Mouse (Mus musculus) intestine, postnatal 0 days (tissue): Measurements from ENCODE around the gene Msi2. TPM values are rescaled to one million over a fixed set of nuclear protein-coding genes. Genes with fewer than 3 reads are reported as not detected.

Experiments used
- ATAC-seq: fragments of 200-750 bp; cut with Nextera tagmentation; 2 replicates; pipeline ENCODE4 v1.8.0; 2017; ENCODE audit warnings: mild to moderate bottlenecking, moderate TSS enrichment, moderate library complexity
- H3K27ac ChIP-seq: fragments of 300-500 bp; sonication (generic); 2 replicates; pipeline ENCODE4 v1.5.1; 2014; ENCODE audit warnings: mild to moderate bottlenecking, low read depth, low read length, moderate library complexity
- H3K27me3 ChIP-seq: fragments of 300-500 bp; sonication (generic); replicated peaks from 2 replicates; pipeline ENCODE4 v1.6.1; 2014; ENCODE audit warnings: low read length, mixed read lengths; ENCODE audit not compliant: control insufficient read depth, insufficient read depth
- H3K36me3 ChIP-seq: fragments of 300-500 bp; sonication (generic); 2 replicates; pipeline ENCODE4 v1.6.1; 2014; ENCODE audit warnings: mild to moderate bottlenecking, moderate library complexity; ENCODE audit not compliant: control insufficient read depth, insufficient read depth
- H3K4me1 ChIP-seq: fragments of 300-500 bp; sonication (generic); replicated peaks from 2 replicates; pipeline ENCODE4 v1.6.1; 2014; ENCODE audit warnings: antibody characterized with exemption, low read length, mixed read lengths; ENCODE audit not compliant: control insufficient read depth, insufficient read depth
- H3K4me2 ChIP-seq: fragments of 300-500 bp; sonication (generic); replicated peaks from 2 replicates; pipeline ENCODE4 v1.6.1; 2014; ENCODE audit warnings: low read depth, mild to moderate bottlenecking, moderate library complexity
- H3K4me3 ChIP-seq: fragments of 300-500 bp; sonication (generic); 2 replicates; pipeline ENCODE4 v1.5.1; 2014; ENCODE audit warnings: low read depth, low read length
- H3K9ac ChIP-seq: fragments of 300-500 bp; sonication (generic); 2 replicates; pipeline ENCODE4 v1.6.1; 2014; ENCODE audit warnings: mild to moderate bottlenecking, low read depth, low read length
- H3K9me3 ChIP-seq: fragments of 300-500 bp; sonication (generic); 2 replicates; pipeline ENCODE4 v1.6.1; 2016; ENCODE audit warnings: mixed run types; ENCODE audit not compliant: control insufficient read depth
- CTCF ChIP-seq: sonication (generic); IDR thresholded peaks from 2 replicates; pipeline ENCODE4 v1.5.1; 2016; ENCODE audit warnings: low read depth, mild to moderate bottlenecking, control low read depth, antibody characterized with exemption, moderate library complexity
- WGBS: fragments of 180-500 bp; shearing (Covaris S2); extraction: QIAGEN DNeasy Blood & Tissue Kit; methylation state at CpG from one replicate; pipeline ENCODE4 v1.1.7; 2014; 5-methylcytosine and 5-hydroxymethylcytosine counted together
- polyA plus RNA-seq: library from polyadenylated mRNA; unstranded; fragments of >200 nt; fragmentation: Nextera tagmentation; extraction: Ambion mirVana; gene quantifications from 2 replicates; pipeline ENCODE4 v1.2.1, GENCODE M21; 2015

Msi2 gene
- polyA plus RNA-seq, 1 experiment from 2014 or later: 7.5 TPM

DNA sequence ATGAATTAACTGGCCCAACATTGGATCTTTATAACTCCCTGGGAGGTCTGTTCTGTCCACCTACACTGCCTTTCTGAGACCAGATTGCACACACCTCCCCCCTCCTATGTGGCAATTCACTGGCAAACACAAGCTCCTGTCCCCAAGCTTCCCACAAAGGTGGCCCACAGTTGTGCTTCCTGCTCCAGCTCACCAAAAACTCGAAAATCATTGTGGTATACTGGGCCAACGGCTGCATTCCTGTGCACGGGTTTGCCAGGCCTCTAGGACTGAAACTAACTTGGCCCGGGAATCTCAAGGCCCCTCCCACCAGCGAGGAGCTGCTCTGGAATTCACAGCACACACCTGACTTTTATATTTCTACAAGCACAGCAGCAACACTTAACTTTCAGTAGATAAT, 31.3 kb downstream of the Msi2 start:
- no peak for ATAC-seq
- no peak overlapping the region for H3K27ac ChIP-seq
- no peak for TF ChIP-seq CTCF

DNA sequence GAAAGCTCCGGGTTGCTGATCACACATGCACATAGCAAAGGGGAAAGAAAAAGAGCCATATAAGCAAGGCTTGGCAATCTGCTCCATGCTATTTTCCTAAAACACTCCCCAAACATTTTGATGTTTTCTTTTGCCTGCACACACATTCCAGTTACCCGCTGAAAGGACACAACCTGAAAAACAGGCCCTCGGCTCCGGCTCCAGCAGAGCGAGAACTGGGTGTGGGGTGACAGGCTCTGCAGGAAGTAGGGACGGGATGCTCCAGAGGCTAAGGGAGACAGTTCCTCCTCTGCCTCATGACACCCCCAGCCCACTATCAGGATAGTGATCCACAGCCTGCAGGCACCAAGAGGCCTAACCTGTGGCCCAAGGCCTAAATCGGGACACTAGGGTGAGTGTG, 32.3 kb downstream of the Msi2 start:
- Histone ChIP-seq H3K27ac (no peak overlapping the region; the same call in 1 of the 2 replicates), H3K36me3 (peaks cover 6% of the 10 kb centered on the region; the same call in 1 of the 2 replicates), H3K9me3 (no peaks in the 10 kb centered on the region), H3K9ac (no peak overlapping the region), H3K4me2 (no peak overlapping the region), H3K27me3 (no peaks in the 10 kb centered on the region), H3K4me1 (peaks cover 4% of the 10 kb centered on the region), H3K4me3 (no peak overlapping the region)
- WGBS: 76% methylated on average over 7 of the region's 7 CpGs
- no peak for ATAC-seq
- TF ChIP-seq CTCF: no peak

More for the DNA sequence above, 31.3 kb downstream of the Msi2 start:
- Histone ChIP-seq H3K4me1 (peaks cover 4% of the 10 kb centered on the region), H3K9ac (no peak overlapping the region), H3K36me3 (peaks cover 6% of the 10 kb centered on the region; the same call in 1 of the 2 replicates), H3K4me2 (no peak overlapping the region), H3K4me3 (no peak overlapping the region), H3K9me3 (no peaks in the 10 kb centered on the region), H3K27me3 (no peaks in the 10 kb centered on the region)
- WGBS: 31% methylated on average over 5 of the region's 5 CpGs

DNA sequence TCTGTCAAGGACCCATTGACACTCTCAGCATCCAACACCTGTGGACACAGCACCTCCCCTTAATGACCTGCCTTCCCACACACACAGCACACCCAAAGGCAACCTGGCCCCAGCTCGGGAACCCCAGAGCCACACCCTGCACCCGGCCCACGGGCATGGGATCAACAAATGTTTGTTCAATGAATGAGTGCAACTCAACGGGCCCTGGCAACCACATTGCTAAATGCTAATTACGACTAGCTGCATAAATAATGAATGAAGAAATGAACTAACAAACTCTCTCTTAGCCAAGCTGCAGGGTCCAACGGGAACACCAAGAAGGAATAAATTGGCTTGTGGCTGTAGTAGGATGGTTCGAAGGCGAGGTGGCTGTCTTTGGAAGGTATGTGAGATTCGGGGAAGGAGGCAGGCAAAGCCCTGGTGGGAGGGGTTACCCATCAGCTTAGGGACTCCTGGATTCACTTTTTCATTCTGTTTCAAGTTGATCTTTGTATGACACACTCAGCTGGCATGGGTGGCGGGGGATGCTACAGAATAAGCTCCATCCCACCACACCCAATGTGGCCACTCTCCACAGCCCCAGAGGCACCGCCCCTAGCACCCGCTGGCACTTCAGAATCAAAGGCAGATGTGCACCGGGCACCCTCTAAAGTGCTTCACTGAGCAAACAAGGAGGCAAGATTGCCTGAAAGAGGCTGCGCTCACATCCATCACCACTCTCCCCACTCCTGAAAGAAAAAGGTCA, 35.1 kb downstream of the Msi2 start:
- H3K9me3 ChIP-seq: no peaks in the 10 kb centered on the region
- peaks cover 4% of the 10 kb centered on the region for H3K4me1 ChIP-seq
- no peak overlapping the region for H3K4me2 ChIP-seq
- no peak for ATAC-seq
- peaks cover 6% of the 10 kb centered on the region; the same call in 1 of the 2 replicates for H3K36me3 ChIP-seq
- TF ChIP-seq CTCF: no peak
- H3K27ac ChIP-seq: no peak overlapping the region
- H3K4me3 ChIP-seq: no peak overlapping the region
- WGBS: 57% methylated on average over 14 of the region's 14 CpGs
- H3K27me3 ChIP-seq: no peaks in the 10 kb centered on the region
- no peak overlapping the region for H3K9ac ChIP-seq

DNA sequence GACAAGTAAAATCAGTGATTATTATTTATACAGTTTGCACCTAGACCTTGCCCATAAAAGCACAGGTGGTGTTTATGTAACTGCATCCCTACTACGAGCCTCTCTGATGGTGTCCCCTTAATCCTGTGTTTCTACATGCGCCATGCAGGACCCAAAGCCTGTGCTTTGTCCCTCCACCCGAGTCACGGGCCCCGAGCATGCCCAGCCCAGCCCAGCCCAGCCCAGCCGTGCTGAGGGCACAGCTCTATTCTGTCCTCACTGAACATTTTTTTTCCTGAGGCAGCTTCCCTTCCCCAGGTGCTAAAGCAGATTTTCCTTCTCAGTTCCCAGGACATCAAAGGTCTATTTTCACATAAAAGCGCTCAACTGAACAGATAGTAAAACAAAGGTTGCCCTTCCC, 41.0 kb downstream of the Msi2 start:
- no peak for ATAC-seq
- no peak overlapping the region for H3K27ac ChIP-seq

GRCm38 (mm10) chr11:88676597-88676996, 41.7 kb downstream of the Msi2 start:
- H3K27ac ChIP-seq: no peak overlapping the region
- ATAC-seq: no peak

More for the DNA sequence above, 41.0 kb downstream of the Msi2 start:
- WGBS: 55% methylated on average over 7 of the region's 7 CpGs
- no peak overlapping the region for H3K4me2 ChIP-seq
- no peak for TF ChIP-seq CTCF
- H3K4me1 ChIP-seq: no peaks in the 10 kb centered on the region
- no peaks in the 10 kb centered on the region for H3K9me3 ChIP-seq
- no peak overlapping the region for H3K4me3 ChIP-seq
- H3K9ac ChIP-seq: no peak overlapping the region
- 0 out of 2 replicates have a peak, but pooled peaks cover 5% of the 10 kb centered on the region for H3K36me3 ChIP-seq
- H3K27me3 ChIP-seq: no peaks in the 10 kb centered on the region

DNA sequence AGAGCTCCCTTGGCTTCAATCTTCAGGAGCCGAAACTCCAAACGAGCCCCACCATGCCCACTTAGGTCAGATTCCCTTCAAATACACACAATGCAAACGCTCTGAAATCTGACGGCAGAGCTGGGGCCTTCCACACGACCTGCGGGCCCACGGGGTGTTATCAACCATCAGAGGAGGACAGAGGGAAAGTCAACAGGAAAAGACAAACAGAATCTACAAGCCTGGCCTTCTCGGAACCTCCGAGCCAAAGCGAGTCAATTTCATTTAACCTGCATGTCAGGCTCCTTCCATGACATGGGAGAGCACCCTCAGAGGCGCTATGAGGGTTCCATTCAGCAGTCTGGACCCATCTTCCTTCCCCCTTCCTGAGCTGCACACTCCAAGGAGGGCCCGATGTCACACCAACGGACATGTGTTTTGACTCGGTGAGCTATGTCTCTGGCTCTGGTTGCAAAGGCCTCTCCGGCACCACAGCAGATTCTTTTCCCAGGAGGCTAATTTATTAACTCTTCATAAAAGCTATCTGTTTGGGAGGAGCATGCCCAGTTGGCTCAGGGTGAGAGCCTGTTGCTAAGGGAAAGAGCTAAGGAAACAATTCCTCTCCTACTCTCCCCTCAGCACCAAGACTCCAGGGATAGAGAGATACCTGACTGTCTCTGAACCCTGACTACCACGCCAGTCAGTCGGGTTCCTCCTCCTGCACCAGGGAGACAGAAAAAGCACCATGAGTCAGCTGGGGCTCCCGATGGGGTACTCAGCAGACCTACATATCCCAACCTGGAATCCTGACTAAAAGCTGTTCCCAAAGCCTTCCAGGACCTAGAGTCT, 42.6 kb downstream of the Msi2 start:
- H3K9ac ChIP-seq: peak overlapping the region; percentile 11; the same call in 1 of the 2 replicates
- WGBS: 49% methylated on average over 18 of the region's 18 CpGs
- TF ChIP-seq CTCF: no peak
- H3K4me3 ChIP-seq: no peak overlapping the region
- H3K4me1 ChIP-seq: no peaks in the 10 kb centered on the region
- H3K4me2 ChIP-seq: no peak overlapping the region
- no peaks in the 10 kb centered on the region for H3K27me3 ChIP-seq
- no peak for ATAC-seq
- no peak overlapping the region for H3K27ac ChIP-seq
- 0 out of 2 replicates have a peak, but pooled peaks cover 5% of the 10 kb centered on the region for H3K36me3 ChIP-seq
- H3K9me3 ChIP-seq: no peaks in the 10 kb centered on the region

More at GRCm38 (mm10) chr11:88676597-88676996, 41.7 kb downstream of the Msi2 start:
- Histone ChIP-seq H3K4me2 (no peak overlapping the region), H3K9ac (no peak overlapping the region), H3K9me3 (no peaks in the 10 kb centered on the region), H3K27me3 (no peaks in the 10 kb centered on the region), H3K4me3 (no peak overlapping the region), H3K36me3 (0 out of 2 replicates have a peak, but pooled peaks cover 5% of the 10 kb centered on the region), H3K4me1 (no peaks in the 10 kb centered on the region)
- no peak for TF ChIP-seq CTCF
- 65% methylated on average over 2 of the region's 2 CpGs for WGBS
